Mouse (Mus musculus): ENCODE data around the gene Fgfr2.

- no peak for TF ChIP-seq POLR2A (IDR thresholded peaks at IDR 0.05; ENCODE audit: control insufficient read depth, low read depth, low read length)
- TF ChIP-seq CTCF (IDR thresholded peaks at IDR 0.05; ENCODE audit: control insufficient read depth, insufficient read depth, insufficient replicate concordance, low read depth, low read length), result no peak
Measured at GRCm38 (mm10) chr7:131477140-131477539, 1646.0 kb downstream of the Fgfr2 start.
